Mouse (Mus musculus) cortical plate, adult 2 months (tissue): ENCODE measurements at regions not wholly inside any gene's neighbourhood (a gene's known extent, or its start where the extent isn't known, plus 50 kb on each side); places are given as distances from the start of the nearest gene placed in this dataset.

Experiments
- CTCF ChIP-seq: fragments of 200-500 bp; IDR thresholded peaks from 2 replicates; pipeline ENCODE4 v1.5.1; 2011; ENCODE audit warnings: mild to moderate bottlenecking, control low read depth, low read length; ENCODE audit not compliant: insufficient read depth; ENCODE audit errors: extremely low read depth
- POLR2A ChIP-seq: fragments of 200-500 bp; IDR thresholded peaks from 2 replicates; pipeline ENCODE4 v1.6.1; 2011; ENCODE audit warnings: mild to moderate bottlenecking, low read length, control low read depth; ENCODE audit not compliant: insufficient read depth; ENCODE audit errors: extremely low read depth

DNA sequence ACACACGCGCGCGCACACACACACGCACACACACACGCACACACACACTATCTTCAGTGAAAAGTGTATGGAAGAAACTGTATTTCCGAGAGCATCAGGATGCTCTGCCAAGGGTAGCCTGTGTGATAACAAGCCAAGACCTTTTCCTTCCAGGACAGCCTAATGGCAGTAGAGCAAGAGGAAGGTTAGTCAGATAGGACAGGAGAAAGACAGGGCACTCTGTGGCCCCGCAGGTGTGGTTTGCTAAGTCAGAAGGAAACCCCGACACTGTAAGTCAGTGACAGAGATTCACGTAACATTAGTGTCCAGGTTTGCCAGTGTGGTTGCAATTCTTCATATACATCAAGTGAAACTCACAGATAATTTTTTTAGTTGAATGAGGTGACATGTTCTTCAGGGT, 92.8 kb downstream of the Rpl14 start:
- TF ChIP-seq POLR2A (no peak), CTCF (no peak)
